Mouse (Mus musculus): ENCODE results near the gene Pacs2.

DNA sequence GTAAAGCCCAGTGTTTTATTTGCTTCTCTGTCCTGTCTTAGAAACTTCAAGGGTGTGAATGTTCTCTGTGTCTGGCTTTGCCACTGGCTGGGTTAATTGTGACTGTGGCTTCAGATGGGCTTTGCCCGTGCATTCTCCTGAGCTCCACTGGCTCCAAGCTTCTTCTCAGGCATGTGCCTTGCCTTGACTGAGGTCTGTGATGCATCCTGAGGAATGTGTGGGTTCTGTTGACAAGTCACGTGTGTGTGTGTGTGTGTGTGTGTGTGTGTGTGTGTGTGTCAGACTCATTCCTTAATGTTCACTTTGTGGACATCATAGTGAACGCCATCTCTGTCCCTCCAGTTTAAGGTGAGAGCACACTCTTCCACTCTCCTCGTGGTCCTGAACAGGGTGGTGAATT lies 4.5 kb downstream of the Pacs2 start:
- TF ChIP-seq ZNF384 (IDR thresholded peaks at IDR 0.05; ENCODE audit: low read depth, low read length) (no peak), ZC3H11A (IDR thresholded peaks at IDR 0.05; ENCODE audit: borderline replicate concordance, low read depth, low read length) (no peak), HCFC1 (IDR thresholded peaks at IDR 0.05; ENCODE audit: borderline replicate concordance, insufficient read depth, low read length) (no peak), MAFK (IDR thresholded peaks at IDR 0.05; ENCODE audit: insufficient read depth, low read depth, low read length) (no peak)
